Mouse (Mus musculus) embryonic facial prominence, embryonic 14.5 days (tissue): ENCODE measurements around the gene Ascl4. TPM values are rescaled to one million over a fixed set of nuclear protein-coding genes. Genes with fewer than 3 reads are reported as not detected.

Experiments
- ATAC-seq: fragments of 200-750 bp; cut with Nextera tagmentation; 2 replicates; pipeline ENCODE4 v1.8.0; 2017; ENCODE audit warnings: low read depth, moderate number of reproducible peaks, moderate TSS enrichment
- DNase-seq: peaks from one replicate; pipeline ENCODE4 v3.0.0-alpha.2; 2015; ENCODE audit warnings: low spot score
- H3K27ac ChIP-seq: fragments of 300-500 bp; sonication (generic); replicated peaks from 2 replicates; pipeline ENCODE4 v1.5.1; 2014; ENCODE audit warnings: low read depth, mild to moderate bottlenecking, low read length, moderate library complexity
- H3K27me3 ChIP-seq: fragments of 300-500 bp; sonication (generic); replicated peaks from 2 replicates; pipeline ENCODE4 v1.6.1; 2014; ENCODE audit warnings: low read length; ENCODE audit not compliant: control insufficient read depth, insufficient read depth
- H3K36me3 ChIP-seq: fragments of 300-500 bp; sonication (generic); 2 replicates; pipeline ENCODE4 v1.6.1; 2014; ENCODE audit warnings: low read length, mixed read lengths; ENCODE audit not compliant: control insufficient read depth, insufficient read depth
- H3K4me1 ChIP-seq: fragments of 300-500 bp; sonication (generic); 2 replicates; pipeline ENCODE4 v1.6.1; 2014; ENCODE audit warnings: antibody characterized with exemption, low read length; ENCODE audit not compliant: control insufficient read depth, insufficient read depth
- H3K4me2 ChIP-seq: fragments of 300-500 bp; sonication (generic); 2 replicates; pipeline ENCODE4 v1.6.1; 2014; ENCODE audit warnings: low read depth, mild to moderate bottlenecking, low read length, moderate library complexity, mixed read lengths
- H3K4me3 ChIP-seq: fragments of 300-500 bp; sonication (generic); 2 replicates; pipeline ENCODE4 v1.5.1; 2014; ENCODE audit warnings: low read depth, mild to moderate bottlenecking, low read length
- H3K9ac ChIP-seq: fragments of 300-500 bp; sonication (generic); 2 replicates; pipeline ENCODE4 v1.6.1; 2014; ENCODE audit warnings: low read depth, mild to moderate bottlenecking, low read length, moderate library complexity, mixed read lengths
- H3K9me3 ChIP-seq: fragments of 300-500 bp; sonication (generic); 2 replicates; pipeline ENCODE4 v1.6.1; 2016; ENCODE audit warnings: low read length; ENCODE audit not compliant: control insufficient read depth
- WGBS: fragments of 180-500 bp; shearing (Covaris S2); extraction: QIAGEN DNeasy Blood & Tissue Kit; methylation state at CpG from one replicate; pipeline ENCODE4 v1.1.7; 2014; 5-methylcytosine and 5-hydroxymethylcytosine counted together
- polyA plus RNA-seq: library from polyadenylated mRNA; unstranded; fragments of >200 nt; fragmentation: Nextera tagmentation; extraction: Ambion mirVana; gene quantifications from 2 replicates; pipeline ENCODE4 v1.2.1, GENCODE M21; 2014

The Ascl4 gene
- polyA plus RNA-seq, 1 experiment from 2014 or later: 0.49 TPM

- ATAC-seq (no peak), DNase-seq (no peak)
- no peaks in the 10 kb centered on the region; the same call in 1 of the 2 replicates for H3K4me1 ChIP-seq
- H3K9me3 ChIP-seq: no peaks in the 10 kb centered on the region
- no peak overlapping the region for H3K4me3 ChIP-seq
- H3K27ac ChIP-seq: no peak overlapping the region
- H3K9ac ChIP-seq: no peak overlapping the region
- WGBS: 85% methylated on average over 4 of the region's 4 CpGs
- H3K27me3 ChIP-seq: no peaks in the 10 kb centered on the region
- no peaks in the 10 kb centered on the region for H3K36me3 ChIP-seq
- no peak overlapping the region for H3K4me2 ChIP-seq
Measured at GRCm38 (mm10) chr10:85992412-85992811, 64.9 kb downstream of the Ascl4 start.

DNA sequence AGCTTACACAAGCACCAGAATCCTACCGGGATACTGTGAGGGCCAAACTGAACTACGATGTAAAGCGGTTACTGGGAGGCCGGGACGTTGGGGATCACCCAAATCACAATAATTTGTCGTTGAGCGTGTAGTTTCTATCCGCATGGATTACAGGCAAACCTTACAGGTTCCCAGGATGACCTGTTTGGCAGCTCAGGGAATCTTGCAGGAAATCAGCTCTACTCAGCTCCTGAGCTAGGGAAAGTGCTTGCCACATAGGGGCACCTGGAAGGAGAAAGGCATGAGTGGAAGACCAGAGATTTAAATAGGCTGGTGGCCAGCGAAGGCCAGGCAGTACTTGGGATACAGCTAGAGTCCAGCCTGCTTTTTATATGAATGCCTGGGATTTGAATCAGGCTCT, 66.4 kb downstream of the Ascl4 start:
- ATAC-seq: no peak
- no peaks in the 10 kb centered on the region for H3K36me3 ChIP-seq

GRCm38 (mm10) chr10:85994543-85995104, 67.1 kb downstream of the Ascl4 start:
- no peak overlapping the region for H3K4me2 ChIP-seq
- no peak for ATAC-seq
- 72% methylated on average over 5 of the region's 5 CpGs for WGBS
- H3K4me3 ChIP-seq: no peak overlapping the region
- H3K36me3 ChIP-seq: no peaks in the 10 kb centered on the region
- H3K27ac ChIP-seq: no peak overlapping the region
- H3K9me3 ChIP-seq: no peaks in the 10 kb centered on the region
- no peaks in the 10 kb centered on the region; the same call in 1 of the 2 replicates for H3K4me1 ChIP-seq
- no peak for DNase-seq
- no peak overlapping the region for H3K9ac ChIP-seq
- no peaks in the 10 kb centered on the region for H3K27me3 ChIP-seq

More for the DNA sequence above, 66.4 kb downstream of the Ascl4 start:
- WGBS: 78% methylated on average over 9 of the region's 9 CpGs
- DNase-seq: no peak
- Histone ChIP-seq H3K9me3 (no peaks in the 10 kb centered on the region), H3K27ac (no peak overlapping the region; the same call in 1 of the 2 replicates), H3K4me3 (no peak overlapping the region), H3K9ac (no peak overlapping the region), H3K4me1 (no peaks in the 10 kb centered on the region; the same call in 1 of the 2 replicates), H3K27me3 (no peaks in the 10 kb centered on the region), H3K4me2 (no peak overlapping the region)

Other genes with a start within 250 kb of the Ascl4 start
- 68.0 and 75.0 TPM in 2 replicates for gene Pwp1, start 98.2 kb upstream of the Ascl4 start, polyA plus RNA-seq
- 20.8 and 22.3 TPM in 2 replicates for gene Prdm4, start 10.5 kb upstream of the Ascl4 start, polyA plus RNA-seq
- gene Rtcb, start 30.1 kb downstream of the Ascl4 start, polyA plus RNA-seq: 149 and 174 TPM in 2 replicates
- gene Bpifc, start 84.2 kb downstream of the Ascl4 start, polyA plus RNA-seq: 1.9 and 2.9 TPM in 2 replicates
- 26.1 and 27.9 TPM in 2 replicates for gene Fbxo7, start 94.3 kb downstream of the Ascl4 start, polyA plus RNA-seq